Mouse (Mus musculus) MN1 (cell line): ENCODE measurements around the gene Gemin8.
A peak's percentile ranks its signal among the peaks of the same experiment; 100 is the strongest.

Source experiments
- DNase-seq: peaks from one replicate; pipeline ENCODE4 v3.0.0-alpha.2; 2016; ENCODE audit warnings: low spot score

The Gemin8 gene

GRCm38 (mm10) chrX:166230515-166231267 is 60.4 kb downstream of the Gemin8 start:
- DNase-seq: no peak

GRCm38 (mm10) chrX:166236131-166236530 is 65.9 kb downstream of the Gemin8 start:
- DNase-seq: no peak

GRCm38 (mm10) chrX:166238831-166239460 is 68.7 kb downstream of the Gemin8 start, which contains the start of gene Gpm6b:
TSS of gene Gpm6b (plus strand) at chrX:166238911.
- DNase-seq: peak; percentile 29

GRCm38 (mm10) chrX:166239520-166239919 is 69.3 kb downstream of the Gemin8 start:
- DNase-seq: no peak
